ENCODE assay signal across 8 mouse cellular contexts in the genomic region with DNA sequence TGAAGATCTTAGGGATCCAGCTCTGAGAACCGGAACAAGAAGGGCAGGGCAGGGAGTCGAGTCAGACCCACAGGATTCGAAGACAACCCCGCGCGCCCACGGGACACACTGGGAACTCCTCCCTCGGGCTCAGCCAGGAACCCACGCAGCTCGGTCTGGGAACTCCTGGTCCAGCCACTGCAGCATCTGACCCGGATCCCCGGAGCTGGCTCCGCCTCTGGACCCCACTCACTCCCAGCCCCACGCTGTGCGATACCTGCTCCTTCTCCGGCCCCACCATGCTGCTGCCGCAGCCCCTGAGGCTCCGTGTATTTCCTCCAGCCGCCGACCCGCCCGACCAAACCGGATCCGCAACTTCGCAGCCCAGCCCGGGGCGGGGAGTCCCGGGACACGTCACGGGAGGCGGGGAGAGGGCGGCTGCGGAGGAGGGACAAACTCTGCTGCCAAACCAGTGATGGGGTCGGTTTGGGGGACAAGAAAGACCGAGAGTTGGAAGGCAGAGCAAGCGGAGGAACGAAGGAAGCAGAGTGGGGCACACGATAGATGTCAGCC. TPM values are rescaled to one million over a fixed set of nuclear protein-coding genes. Genes with fewer than 3 reads are reported as not detected.
DNase-seq lines count a peak whose midpoint lies in the region; ATAC-seq and TF ChIP-seq lines count a peak whose summit lies in the region.

A gene (minus strand): TSS at position 350 of the 552 bp plus-strand sequence.

- under 1% methylated on average over 38 of the region's 38 CpGs for WGBS in hindbrain, embryonic 15.5 days

- ATAC-seq in hindbrain, embryonic 15.5 days (ENCODE audit: low FRiP score, low read depth), result peak; percentile 66

- no peak for TF ChIP-seq CTCF in gastrocnemius, adult 2 months (IDR thresholded peaks at IDR 0.05)

- peak within 1 kb of the TSS; percentile 90 for H3K4me3 ChIP-seq in gastrocnemius, adult 2 months
- peak within 1 kb of the TSS; percentile 63 for H3K4me3 ChIP-seq in hindbrain, embryonic 15.5 days
- H3K4me3 ChIP-seq in megakaryocyte, embryonic 14.5 days (replicated peaks), result peak within 1 kb of the TSS; percentile 93

- H3K4me1 ChIP-seq in hindbrain, embryonic 15.5 days (replicated peaks), result peaks cover 20% of the 10 kb centered on the region
- peaks cover 53% of the 10 kb centered on the region for H3K4me1 ChIP-seq in megakaryocyte, embryonic 14.5 days

- H3K27ac ChIP-seq in gastrocnemius, adult 2 months, result peak within 1 kb of the TSS; percentile 99
- peak within 1 kb of the TSS; percentile 59 for H3K27ac ChIP-seq in hindbrain, embryonic 15.5 days (replicated peaks)

- 0 out of 2 replicates have a peak, but pooled peaks cover 4% of the 10 kb centered on the region for H3K27me3 ChIP-seq in hindbrain, embryonic 15.5 days
- peaks cover 81% of the 10 kb centered on the region for H3K27me3 ChIP-seq in megakaryocyte, embryonic 14.5 days (replicated peaks)

- DNase-seq in T-cell, adult 2 months (ENCODE audit: low spot score), result peak; percentile 84
- DNase-seq in cerebellum, postnatal 36 days, result peak; percentile 57 to 68
- peak; percentile 96 for DNase-seq in gastrocnemius, adult 2 months
- DNase-seq in left cerebral cortex, postnatal 10 days (ENCODE audit: extremely low spot score in 1 of 2, low spot score in 2 of 2), result peak; percentile 74 to 93
- peak; percentile 81 for DNase-seq in right cerebral cortex, postnatal 14 days
- peak; percentile 90 to 91 for DNase-seq in urinary bladder, postnatal 36 days (ENCODE audit: low spot score in 2 of 2)

- H3K36me3 ChIP-seq in hindbrain, embryonic 15.5 days, result no peaks in the 10 kb centered on the region
- H3K36me3 ChIP-seq in megakaryocyte, embryonic 14.5 days (replicated peaks; ENCODE audit: low read length), result no peaks in the 10 kb centered on the region

- no peaks in the 10 kb centered on the region for H3K9me3 ChIP-seq in hindbrain, embryonic 15.5 days
- peaks cover 7% of the 10 kb centered on the region for H3K9me3 ChIP-seq in megakaryocyte, embryonic 14.5 days

- H3K9ac ChIP-seq in hindbrain, embryonic 15.5 days, result peak within 1 kb of the TSS; percentile 58

- peak within 1 kb of the TSS; percentile 96 for H3K4me2 ChIP-seq in hindbrain, embryonic 15.5 days

- intact Hi-C loops in gastrocnemius, adult 2 months (cut with DNase I), result no loop called here
- intact Hi-C loops in left cerebral cortex, postnatal 10 days (cut with DNase I), result no loop called here

RNA-seq across cellular contexts. Expression of the gene that starts here (rescaled TPM):
- total RNA-seq in gastrocnemius, adult 2 months (2021), result 10 to 100 TPM; 33.9 to 34.7 TPM
- 11.3 TPM in 2 replicates for polyA plus RNA-seq in hindbrain, embryonic 15.5 days (2015; fragmentation: Nextera tagmentation; extraction: Ambion mirVana)
- total RNA-seq in left cerebral cortex, postnatal 10 days (2021), result 10 to 100 TPM; 20.5 to 32.2 TPM
- polyA plus RNA-seq in megakaryocyte, embryonic 14.5 days (2012; ENCODE audit: insufficient read depth, low replicate concordance), result 7.6 TPM in 1 of 2 replicates, not detected in the other

Comparison
In these comparisons a context has a peak if more than half of its experiments do, and no peak if none do; other contexts are left out.
1. Peak in every context shown above with its lines: DNase-seq, ATAC-seq, H3K4me3 ChIP-seq and H3K27ac ChIP-seq.